Mouse (Mus musculus): ENCODE data around the gene Prss32.
"Not testable (repeated sequence)": the region's sequence is repeated elsewhere in the genome, so short reads cannot be mapped to it uniquely, and the experiment has no call there.

Gene Prss32

GRCm38 (mm10) chr17:23843141-23843811 lies 379 bp upstream of the Prss32 start:
- no peak for DNase-seq (ENCODE audit: low read depth)

- DNase-seq (ENCODE audit: low read depth), result no peak
These were observed 6.4 kb downstream of the Prss32 start for GRCm38 (mm10) chr17:23850028-23850427.

- no peak for DNase-seq (ENCODE audit: low read depth)
These were observed 7.4 kb downstream of the Prss32 start for GRCm38 (mm10) chr17:23850853-23851749.

- DNase-seq (ENCODE audit: low read depth), result no peak
These were observed 9.6 kb downstream of the Prss32 start for GRCm38 (mm10) chr17:23853292-23853691.

GRCm38 (mm10) chr17:23854229-23854765 lies 10.6 kb downstream of the Prss32 start:
- no peak for DNase-seq (ENCODE audit: low read depth)

GRCm38 (mm10) chr17:23857193-23857592 lies 13.5 kb downstream of the Prss32 start:
- DNase-seq (ENCODE audit: low read depth), result no peak

- no peak for DNase-seq (ENCODE audit: low read depth)
These were observed 14.3 kb downstream of the Prss32 start for GRCm38 (mm10) chr17:23857913-23858312.

- no peak for DNase-seq (ENCODE audit: low read depth)
These were observed 19.3 kb downstream of the Prss32 start for GRCm38 (mm10) chr17:23862926-23863325.

- no peak for DNase-seq (ENCODE audit: low read depth)
These were observed 24.1 kb downstream of the Prss32 start, which contains the start of gene Prss21 for GRCm38 (mm10) chr17:23867756-23868155. Prss21 (plus strand) TSS chr17:23868056.

- DNase-seq (ENCODE audit: low read depth), result no peak
These were observed 24.9 kb downstream of the Prss32 start for GRCm38 (mm10) chr17:23868513-23868912.

- no peak for DNase-seq (ENCODE audit: low read depth)
These were observed 30.5 kb downstream of the Prss32 start for GRCm38 (mm10) chr17:23873884-23874856.

GRCm38 (mm10) chr17:23876741-23877140 lies 33.1 kb downstream of the Prss32 start:
- DNase-seq (ENCODE audit: low read depth), result no peak

- DNase-seq (ENCODE audit: low read depth), result no peak
These were observed 33.5 kb downstream of the Prss32 start for GRCm38 (mm10) chr17:23877166-23877565.

GRCm38 (mm10) chr17:23880576-23880975 lies 36.9 kb downstream of the Prss32 start, which contains the start of the genes Dcpp1 and Dcpp2:
Dcpp1 (plus strand) TSS chr17:23880876.
Dcpp2 (plus strand) TSS chr17:23880880.
- not testable (repeated sequence) for DNase-seq (ENCODE audit: low read depth)
